Mouse (Mus musculus) adrenal gland, postnatal 36 days (tissue): ENCODE data around the gene Rrp7a. TPM values are rescaled to one million over a fixed set of nuclear protein-coding genes. Genes with fewer than 3 reads are reported as not detected.

Experiments
- DNase-seq, 2 experiments: peaks; one replicate each; pipeline ENCODE4 v3.0.0; 2021; ENCODE audit warnings: mixed read lengths in 1 of 2
- long read RNA-seq, 2 experiments: library from polyadenylated mRNA; stranded (forward); transcript quantifications; one replicate each; pipeline ENCODE4 v2.0.0; 2021; ENCODE audit warnings: borderline sequencing depth in 2 of 2
- total RNA-seq, 2 experiments: library from RNA; stranded (reverse); gene quantifications; 2 replicates each; pipeline ENCODE4 v1.2.3; 2021

The Rrp7a gene
- 100 to 1,000 TPM; 108 to 127 TPM for total RNA-seq
- long read RNA-seq, experiment 1, full-length matches to known transcripts: 153 of 175 reads
- long read RNA-seq, experiment 1, partial matches to known transcripts: 7 of 175 reads
- long read RNA-seq, experiment 1, other reads (novel, unspliced or antisense): 15 of 175 reads
- long read RNA-seq, experiment 2, full-length matches to known transcripts: 53 of 63 reads
- long read RNA-seq, experiment 2, partial matches to known transcripts: 3 of 63 reads
- long read RNA-seq, experiment 2, other reads (novel, unspliced or antisense): 7 of 63 reads

DNA sequence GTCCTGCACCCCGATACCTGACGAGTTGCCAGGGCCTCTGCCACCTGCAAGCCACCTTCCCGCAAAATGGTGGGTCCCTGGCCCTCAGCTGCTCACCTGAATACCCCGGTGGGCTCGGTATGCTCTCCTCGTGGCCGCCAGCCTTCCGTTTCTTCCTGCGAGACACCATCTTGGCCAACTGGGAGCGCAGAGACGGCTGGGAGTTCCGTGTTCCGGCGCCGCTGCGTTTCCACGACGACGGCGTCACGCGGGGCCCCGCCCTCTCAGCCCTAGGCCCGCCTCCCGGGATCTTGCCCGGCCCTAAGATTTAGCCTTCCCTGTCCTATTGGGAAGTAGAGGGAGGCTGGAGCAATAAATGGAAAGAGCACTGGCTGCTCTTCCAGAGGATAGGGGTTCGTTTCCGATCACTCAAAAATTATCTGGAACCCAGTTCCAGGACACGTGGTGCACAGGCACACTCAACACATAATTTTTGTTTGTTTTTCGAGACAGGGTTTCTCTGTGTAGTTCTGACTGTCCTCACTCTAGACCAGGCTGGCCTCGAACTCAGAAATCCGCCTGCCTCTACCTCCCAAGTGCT is at the start of gene Rrp7a:
Gene Rrp7a (minus strand): TSS at position 236 of the 580 bp plus-strand sequence.
- peak; percentile 97 to 98 for DNase-seq

DNA sequence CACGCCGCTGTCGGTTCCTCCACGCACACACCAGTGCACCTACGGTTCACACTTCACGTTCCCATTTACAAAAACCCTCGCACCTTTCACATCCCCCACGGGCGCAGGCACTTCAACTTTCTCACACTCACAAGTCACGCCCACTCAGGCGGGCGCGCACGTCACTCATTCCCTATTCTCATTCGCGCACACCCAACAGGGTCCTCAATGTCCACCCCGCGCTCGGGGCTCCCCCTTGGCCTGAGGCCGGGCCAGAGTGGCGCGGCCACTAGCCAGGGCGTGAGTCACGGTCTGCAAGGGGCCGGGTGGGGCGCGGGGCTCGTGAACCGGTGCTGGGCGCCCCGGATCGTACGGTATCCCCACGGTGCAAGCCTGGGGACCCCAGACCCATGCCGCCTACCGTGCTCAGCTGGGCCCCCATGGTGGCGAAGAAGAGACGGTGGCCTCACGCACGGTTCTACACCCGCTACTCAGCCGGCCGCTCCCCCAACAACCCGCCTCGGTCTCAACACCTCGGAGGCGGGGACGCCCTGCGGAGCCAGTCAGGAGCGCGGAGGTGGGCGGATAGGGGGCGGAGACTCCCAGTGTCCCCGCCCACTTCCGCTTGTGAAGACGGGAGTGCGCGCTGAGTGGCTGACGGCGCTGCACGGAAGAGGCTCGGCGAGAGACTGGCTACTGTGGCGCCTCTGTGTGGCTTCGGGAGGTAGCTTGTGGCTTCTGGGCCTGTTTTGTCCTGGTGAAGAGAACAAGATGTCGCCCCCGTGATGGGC is 49.3 kb upstream of the Rrp7a start:
- peak; percentile 96 to 98 for DNase-seq

DNA sequence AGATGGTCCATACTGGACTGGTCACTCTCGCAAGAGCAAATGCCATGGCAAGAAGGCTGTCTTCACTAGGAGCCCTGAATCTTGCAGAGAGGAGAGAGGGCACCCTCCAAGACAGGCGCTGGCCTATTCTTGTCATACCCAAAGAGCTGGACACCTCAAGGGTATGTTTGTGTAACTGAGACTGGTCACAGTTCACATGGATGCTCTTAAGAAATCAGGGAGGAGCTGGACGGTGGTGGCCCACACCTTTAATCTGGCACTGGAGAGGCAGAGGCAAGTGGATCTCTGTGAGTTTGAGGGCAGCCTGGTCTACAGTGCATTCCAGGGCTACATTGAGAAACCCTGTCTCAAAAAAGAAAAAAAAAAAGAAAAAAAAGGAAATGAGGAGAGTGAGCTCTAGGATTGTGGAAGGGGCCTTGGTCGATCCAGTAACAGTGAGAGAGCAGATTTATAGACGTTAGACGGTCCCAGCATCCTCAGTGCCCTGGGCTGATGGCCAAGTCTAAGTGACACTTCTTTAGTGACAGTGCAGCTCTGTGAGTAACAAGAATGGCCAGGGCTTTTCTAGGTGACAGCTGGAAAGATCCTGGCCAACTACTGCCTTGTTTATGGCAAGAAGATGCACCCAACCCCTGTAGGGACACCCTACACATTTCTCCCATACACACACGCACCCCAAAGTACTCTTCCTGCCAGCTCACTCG is 48.5 kb upstream of the Rrp7a start:
- peak; percentile 73 to 74 for DNase-seq

DNA sequence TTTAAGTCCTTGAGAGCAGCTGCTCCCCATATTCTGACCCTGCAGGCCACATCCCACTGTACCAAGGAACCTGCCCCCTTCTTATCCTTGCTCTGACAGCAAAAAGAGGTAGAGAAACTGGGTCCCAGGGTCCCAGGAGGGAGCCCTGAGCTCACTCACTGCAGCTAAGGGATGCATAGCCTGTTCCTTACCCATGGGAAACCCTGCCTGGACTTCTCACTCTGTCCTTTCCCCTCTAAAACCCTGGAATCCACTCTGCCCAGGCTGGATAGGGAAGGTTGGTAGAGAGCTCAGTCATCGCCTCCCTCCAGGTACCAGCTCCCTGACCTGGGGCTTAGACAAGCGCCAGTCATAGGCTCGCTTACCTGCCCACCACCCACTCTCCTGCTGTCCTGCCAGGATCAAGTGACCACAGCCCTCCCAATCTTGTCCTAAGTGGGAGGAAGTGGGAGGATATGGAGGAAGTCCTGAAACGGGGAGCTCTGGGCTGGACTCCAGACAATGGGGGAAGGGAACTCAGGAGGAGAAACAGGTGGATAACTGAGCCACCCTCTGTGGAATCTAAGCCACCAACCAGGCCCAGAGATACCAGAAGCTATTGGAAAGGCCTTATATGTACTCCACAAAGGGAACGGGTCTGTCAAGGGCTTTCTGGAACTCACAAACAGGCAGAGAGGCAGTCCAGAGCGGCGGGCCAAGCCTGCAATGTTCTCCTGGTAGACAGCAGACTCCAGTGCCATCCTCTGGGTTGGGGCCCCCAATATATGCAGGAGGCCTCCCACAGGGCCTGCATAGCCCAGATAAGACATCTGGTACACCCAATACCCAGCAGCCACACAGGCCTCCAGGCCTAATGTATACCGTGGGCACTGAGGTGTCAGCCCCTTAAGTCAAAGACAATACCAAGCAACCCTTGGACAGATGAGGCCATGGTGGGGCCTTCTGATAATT is 47.4 kb upstream of the Rrp7a start:
- DNase-seq: peak in 1 of 2 experiments; percentile 50

DNA sequence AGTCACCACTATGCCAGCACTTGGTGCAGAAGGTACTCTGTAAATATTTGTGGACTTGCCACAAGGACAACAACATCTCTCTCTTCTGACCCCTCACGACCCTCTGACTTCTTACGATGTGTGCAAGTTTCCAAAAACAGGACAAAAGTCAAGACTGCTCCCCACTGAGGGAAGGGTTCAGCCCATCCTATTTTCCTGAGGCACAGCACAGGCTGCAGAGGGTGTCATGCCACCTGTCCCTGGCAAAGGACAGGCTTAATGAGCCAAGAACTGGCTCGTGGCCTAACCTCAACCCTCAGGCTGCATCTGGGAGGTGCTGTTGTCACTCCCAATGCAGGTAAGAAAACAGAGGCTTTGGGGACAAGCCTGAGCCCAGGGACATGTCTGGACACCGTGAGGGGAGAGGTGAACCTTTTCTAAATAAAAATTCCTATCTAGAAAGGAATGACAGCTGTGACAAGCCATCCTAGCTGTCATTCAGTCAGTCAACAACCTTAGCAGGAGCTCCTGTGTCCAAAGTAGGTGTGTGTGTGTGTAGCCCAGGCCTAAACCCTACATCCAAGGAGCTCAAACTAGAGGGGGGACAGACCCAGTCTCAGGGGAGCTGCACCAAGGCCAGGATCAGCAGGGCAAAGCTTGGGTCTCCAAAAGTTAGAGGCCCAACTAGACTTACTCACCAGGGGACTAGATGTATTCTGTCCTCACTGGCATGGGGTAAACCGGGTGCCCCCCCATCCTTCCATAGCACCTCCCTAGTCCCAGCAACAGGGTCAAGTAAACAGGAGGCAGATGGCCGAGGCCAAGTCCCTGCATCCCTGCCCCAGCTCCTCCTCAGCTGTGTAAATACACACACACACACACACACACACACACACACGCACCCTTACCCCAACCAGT is 46.5 kb upstream of the Rrp7a start:
- DNase-seq: no peak

DNA sequence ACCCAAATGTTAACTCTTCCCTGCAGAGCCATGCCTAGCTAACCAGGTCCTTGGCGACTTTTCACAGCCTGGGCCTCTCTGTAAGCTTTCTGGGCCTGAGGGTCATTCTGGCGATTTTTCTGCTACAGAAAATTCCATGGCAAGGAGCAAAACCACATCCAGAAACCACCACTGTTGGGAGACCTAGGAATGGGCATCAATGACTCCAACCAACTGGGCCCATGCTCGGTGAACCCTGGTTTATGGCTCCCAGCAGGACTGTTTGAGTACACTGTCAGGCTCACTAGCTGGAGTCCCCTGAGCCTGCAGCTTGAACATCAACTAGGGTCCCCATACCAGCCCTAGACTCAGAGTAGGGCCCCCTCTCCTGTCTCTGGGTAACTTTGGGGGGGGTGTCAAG is 45.7 kb upstream of the Rrp7a start:
- DNase-seq: no peak

DNA sequence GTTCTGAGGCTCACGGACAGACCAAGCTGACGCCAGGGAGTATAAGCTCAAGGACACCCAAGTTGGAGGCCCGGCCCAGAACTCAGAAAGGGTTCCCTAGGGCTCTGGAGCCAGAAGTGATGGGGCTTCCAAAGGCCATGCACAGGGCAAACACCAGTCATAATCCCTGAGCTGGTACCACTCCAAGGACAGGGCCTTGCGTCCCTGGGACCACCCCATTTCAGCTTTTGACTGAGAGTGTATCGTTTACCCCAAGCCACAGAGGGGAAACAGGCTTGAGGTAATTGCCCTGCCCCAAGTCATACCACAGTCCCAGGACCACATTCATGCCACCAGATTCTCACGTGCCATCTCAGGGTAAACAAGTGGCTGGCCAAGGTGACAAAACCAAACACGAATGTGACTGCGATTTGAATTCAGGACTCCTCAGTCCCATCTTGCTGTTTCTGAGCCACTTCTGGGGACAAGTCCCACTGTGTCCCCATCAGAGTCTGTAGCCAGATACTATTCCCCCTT is 45.0 kb upstream of the Rrp7a start:
- no peak for DNase-seq

DNA sequence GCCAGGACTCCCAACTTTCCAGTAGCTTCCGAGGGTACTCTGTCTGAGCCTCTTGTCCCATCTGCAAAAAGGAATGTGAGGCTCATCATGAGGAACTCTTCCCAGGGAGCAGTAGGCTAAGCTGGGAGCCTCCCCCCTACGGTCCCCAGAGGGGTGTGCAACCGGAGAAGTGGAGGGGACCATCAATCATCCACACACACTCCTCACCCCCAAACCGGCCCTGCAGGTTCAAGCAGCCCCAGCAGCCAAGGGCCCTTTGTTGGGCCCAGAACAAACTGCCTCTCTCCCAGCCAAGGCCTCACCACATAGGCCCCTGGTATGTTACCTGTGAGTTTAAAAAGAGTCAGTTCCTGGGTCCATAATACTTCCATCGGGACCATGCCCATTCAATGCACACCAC is 44.5 kb upstream of the Rrp7a start:
- no peak for DNase-seq

DNA sequence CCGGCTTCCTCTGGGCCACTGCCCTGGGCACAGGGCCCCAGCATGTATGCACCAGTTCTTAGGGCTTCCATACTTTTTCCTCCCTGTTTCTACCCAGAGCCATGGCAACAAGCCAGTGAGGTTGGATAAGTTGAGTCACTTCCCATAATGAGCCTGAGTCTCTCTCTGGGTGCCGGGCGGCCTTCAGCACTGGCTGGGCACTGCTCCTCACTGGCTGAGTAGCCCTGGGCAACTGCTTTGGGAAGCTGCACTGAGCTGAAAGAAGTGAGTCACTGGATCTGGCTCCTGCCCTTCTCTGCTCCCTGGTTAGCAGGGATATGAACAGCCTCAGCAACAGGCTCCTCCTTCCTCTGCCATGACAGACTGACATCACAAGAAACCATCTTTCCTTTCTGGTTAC is 44.0 kb upstream of the Rrp7a start:
- peak; percentile 86 to 92 for DNase-seq

DNA sequence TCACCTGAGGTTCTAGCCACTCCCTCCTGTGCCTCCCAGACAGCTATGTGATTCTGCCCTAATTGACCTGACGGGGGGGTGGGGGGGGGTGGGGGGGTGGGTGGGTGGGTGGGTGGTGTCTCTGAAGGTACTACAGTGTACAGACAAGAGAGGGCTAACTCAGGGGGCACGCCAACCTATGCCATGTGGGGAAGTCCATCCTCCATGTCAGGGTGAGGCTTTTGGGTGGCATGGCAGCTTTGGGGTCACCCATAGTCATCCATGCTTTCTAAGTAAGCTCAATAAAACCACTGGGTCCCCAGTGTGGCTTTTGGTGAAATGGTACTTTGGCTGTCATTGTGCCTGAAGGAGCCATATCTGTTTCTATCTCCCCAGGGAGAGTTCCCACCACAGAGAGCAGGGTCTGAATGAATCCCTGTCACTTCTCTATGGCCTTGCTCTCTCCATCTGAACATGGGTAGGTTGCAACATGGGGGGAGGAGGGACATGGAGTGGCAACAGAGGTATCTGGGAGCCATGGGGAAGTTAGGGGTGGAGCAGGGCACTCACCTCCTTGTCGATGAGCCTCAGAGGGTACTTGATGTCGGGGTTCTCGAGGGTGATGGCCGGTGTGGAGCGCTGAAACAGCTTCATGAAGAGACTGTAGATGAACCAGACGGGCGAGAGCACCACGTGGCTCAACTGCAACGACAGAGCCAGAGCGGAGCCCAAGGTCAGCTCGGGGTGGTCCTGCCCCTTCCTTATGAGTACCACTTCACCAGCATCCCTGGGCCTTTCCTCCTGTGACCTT is 43.1 kb upstream of the Rrp7a start:
- no peak for DNase-seq

DNA sequence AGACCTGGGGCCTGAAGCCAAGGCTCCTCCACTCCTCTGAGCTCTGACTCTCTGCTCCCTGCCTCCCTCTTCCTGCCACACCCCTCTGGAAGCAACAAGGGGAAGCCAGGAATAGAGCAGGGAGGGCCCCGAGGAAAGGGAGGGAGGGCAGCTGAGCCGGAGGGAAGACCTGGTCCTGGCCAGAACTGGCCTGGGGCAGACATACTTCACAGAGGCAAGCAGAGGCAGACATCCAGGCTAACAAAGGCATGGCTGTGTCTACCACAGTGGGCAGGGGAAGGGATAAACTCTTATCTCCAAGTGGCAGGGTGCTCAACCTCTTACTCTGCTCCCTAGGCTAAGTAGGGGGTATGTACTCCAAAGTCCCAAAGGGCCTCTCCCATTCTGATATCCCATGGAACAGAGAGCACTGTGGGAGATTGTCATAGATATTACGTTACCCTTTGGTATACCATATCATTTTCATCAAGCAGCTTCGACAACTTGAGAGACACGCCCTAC is 42.4 kb upstream of the Rrp7a start:
- peak in 1 of 2 experiments; percentile 65 for DNase-seq

DNA sequence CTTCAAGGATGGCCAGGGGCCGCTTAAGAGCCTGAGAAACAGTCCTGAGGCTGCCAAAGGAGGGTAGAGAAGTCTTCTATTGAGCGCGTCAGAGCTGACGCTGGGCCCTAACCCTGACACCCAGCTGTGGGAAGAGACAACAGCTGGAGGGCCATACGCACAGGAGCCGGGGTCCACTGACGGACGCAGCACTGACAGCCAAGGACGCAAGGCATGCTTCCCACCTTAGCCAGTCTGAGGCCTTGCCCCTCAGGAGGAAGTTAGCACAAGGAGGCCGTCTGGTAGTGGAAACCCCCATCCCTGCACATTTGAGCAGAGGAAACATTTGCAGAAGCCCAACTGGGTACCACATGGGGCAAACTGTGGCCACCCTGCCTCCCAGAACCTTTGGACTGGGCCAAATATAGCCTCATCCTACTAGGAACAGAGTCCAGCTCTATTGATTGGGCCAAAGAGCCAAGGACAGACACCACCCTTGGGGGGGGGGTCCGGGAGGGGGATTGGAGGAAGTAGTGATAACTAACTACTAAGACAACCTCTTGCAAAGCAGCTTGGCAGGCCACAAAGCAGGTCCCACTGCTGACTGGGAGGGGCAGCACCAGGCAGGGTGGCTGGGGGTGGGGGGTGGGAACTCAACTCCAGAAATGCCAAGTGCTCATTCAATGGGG is 40.4 kb upstream of the Rrp7a start:
- DNase-seq: no peak

DNA sequence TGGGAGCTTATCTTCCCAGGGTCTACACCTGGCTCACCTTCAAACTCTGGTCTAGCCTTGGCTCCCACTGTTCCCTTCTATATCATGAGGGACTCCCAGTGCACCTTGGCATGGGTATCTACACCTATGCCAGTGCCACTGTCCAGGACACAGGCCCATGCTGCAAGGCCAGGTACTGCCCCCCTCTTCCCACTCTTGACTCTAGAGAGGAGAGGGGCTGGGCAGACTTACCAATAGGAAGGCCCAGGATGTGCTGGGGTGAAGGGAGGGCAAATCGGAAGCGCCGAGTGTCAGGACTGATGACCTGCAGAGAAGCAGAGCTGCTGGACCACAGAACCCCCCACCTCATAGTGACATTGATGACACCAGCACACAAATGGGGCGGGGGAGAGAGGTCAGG is 39.4 kb upstream of the Rrp7a start:
- DNase-seq: no peak

DNA sequence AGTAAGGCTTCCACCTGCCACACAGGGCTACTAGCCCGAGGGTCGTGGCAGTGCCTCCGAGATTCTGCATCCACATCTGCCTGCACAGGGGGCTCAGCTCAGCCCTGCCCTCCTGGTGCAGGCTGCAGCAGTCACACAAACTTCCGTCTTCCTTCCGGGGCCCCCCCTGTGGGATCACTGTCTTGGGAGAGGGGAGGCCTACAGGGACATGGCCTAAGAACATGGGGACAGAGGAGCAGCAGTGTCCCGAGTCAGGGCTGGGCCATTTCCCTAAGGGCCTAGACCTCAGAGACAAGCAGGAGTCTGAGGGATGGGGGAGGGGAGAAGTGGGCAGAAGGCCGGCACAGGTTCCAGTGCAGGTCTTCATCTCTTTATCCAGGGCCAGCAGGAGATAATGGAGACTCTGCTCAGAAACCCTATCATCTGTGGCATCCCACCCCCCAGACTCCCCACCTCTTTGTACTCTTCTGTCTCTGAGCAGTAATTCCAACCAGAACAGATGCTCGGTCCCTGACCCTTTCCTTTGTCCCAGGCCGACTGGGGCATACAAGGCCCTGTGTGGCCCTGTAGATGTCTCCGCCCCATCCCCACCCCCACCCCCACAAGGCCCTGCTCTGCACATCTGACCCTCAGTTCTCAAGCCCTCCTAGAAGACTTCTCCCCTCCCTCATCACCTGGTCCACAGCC is 38.6 kb upstream of the Rrp7a start:
- DNase-seq: no peak

DNA sequence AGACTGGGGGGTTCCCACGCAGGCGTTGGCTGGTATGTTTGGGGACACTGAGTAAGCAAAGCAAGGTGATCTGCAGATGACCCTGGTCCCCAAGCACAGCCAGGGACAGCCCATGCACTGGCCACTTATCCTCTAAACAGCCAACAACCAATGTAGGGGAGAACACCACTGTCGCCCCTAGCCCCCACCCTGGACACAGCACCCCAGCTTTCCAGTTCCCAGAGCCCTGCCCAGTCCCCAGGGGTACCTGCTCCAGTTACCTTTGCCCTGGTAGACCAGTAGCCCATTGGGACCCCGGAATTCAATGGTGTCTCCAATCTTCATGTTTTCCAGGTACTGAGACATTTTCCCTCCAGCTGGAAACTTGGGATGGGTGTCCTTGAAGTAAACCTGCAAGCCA is 38.0 kb upstream of the Rrp7a start:
- DNase-seq: no peak

DNA sequence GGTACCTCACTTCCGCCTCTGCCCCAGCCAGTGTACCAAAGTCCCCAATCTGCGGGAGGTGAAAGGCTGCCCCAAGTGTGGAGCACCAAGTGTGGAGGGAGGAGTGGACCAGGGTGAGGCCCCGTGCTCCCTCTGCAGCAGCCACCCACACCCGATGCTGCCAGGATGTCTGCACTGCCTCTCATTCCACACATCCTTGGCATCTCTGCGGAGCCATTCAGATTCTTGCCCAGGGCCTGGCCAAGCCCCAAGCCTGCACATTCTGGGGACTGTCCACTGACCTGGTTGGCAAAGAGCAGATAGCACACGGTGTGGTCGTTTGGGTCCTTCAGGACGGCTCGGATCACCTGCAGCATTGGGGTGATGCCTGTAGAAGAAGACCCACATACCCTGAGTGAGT is 37.2 kb upstream of the Rrp7a start:
- DNase-seq: no peak

DNA sequence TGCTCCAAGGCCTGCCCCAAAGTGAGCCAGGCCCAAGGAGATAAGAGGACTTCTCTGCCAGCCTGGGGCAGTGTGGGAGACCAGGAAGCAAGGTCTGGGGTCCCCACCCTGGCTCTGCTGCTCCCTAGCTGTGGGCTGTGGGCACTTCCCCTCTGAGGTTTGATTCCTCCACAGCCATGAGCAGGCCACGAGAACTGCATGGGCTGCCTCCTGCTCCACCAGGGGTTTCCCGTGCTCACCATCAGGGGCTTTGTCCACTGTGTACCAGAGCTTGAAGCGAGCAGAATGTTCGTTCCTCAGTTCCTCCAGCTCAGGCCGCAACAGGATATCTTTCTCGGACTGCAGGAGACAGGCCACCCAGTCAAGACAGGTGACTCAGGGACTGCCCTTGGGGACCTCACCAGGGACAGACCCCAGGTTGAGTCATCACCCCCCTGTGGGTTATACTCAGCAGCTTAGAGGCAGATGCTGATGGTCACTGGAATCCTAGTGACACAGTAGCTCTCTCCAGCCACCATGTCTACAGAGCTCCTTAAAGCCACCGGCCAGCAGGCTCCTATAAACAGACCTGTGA is 36.1 kb upstream of the Rrp7a start:
- DNase-seq: peak; percentile 64 to 66

DNA sequence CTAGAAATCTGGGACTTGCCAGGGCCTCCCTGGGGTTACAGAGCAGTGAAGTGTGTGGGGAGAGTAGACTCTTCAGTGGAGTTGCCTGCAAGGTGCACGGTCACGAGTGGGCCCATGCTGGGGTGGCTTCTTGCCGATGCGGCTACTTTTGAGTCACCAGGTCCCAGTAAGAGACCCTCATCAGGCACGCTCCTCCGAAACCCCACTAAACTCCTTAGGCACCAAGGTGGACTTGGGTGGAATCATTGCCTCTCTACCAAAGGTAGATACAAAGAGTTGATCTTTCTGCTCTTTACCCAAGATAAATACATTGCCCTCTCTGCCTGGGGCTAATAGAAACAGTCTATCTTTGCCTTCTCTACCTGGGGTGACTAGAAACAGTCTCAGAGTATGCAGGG is 35.1 kb upstream of the Rrp7a start:
- DNase-seq: no peak
